Comparison of ENCODE assay signal across 8 mouse cellular contexts in the genomic region with DNA sequence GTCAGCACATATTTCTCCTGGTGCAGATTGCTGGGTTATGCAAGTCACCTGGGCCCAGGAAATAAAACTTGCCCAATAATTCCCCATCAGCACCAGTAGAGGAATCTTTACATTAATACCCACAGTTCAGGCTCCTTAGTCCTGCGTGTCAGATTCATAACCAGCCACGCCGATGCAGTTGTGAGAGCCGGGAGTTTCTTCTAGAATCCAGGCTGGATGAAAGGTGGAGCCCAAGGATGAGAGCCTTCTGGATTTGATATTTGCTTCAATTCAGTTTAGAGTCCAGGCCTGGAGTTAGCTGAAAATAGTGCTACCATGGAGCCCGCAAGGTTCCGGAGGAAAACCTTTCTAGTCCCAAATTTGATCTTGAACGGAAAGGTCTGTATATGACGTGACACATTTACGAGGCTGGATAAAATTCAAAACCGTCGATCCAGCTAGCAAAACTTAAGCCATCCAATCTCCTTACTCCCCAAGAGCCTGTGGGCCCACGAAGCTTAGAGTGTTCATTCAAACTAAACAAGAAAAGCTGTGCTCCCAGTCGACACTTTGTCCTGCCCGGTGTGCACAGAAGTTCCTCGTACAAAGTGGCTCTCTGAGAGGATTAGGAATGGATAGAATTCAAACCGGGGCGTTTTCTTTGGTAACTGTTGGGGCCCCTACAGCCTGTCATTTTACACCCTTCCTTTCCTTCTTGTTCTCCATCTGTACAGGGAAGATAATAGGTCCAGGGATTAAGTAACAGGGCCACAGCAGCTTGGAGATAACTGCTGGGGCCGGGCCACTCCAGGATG. TPM values are rescaled to one million over a fixed set of nuclear protein-coding genes. Genes with fewer than 3 reads are reported as not detected.
DNase-seq lines count a peak whose midpoint lies in the region; ATAC-seq and TF ChIP-seq lines count a peak whose summit lies in the region.

No protein-coding gene starts in this region.

- H3K4me3 ChIP-seq in heart, adult 2 months: peak overlapping the region; percentile 76
- H3K4me3 ChIP-seq in ES-Bruce4 (ENCODE audit: low read depth, low read length): peak overlapping the region; percentile 95
- H3K4me3 ChIP-seq in forebrain, embryonic 11.5 days (ENCODE audit: low read depth, low read length): peak overlapping the region; percentile 94
- peak overlapping the region; percentile 96 for H3K4me3 ChIP-seq in liver, embryonic 11.5 days (ENCODE audit: low read depth, low read length)

- no peak for TF ChIP-seq CTCF in heart, adult 2 months (IDR thresholded peaks at IDR 0.05)
- no peak for TF ChIP-seq CTCF in ES-Bruce4 (IDR thresholded peaks at IDR 0.05; ENCODE audit: low read depth, low read length)

- peak overlapping the region; percentile 67 for H3K27ac ChIP-seq in heart, adult 2 months
- no peak overlapping the region for H3K27ac ChIP-seq in ES-Bruce4 (ENCODE audit: insufficient read depth, low read length)
- H3K27ac ChIP-seq in forebrain, embryonic 11.5 days (ENCODE audit: low read depth, low read length): peak overlapping the region; percentile 68; the same call in 1 of the 2 replicates
- H3K27ac ChIP-seq in liver, embryonic 11.5 days (ENCODE audit: low read depth, low read length): peak overlapping the region; percentile 72

- 37% methylated on average over 18 of the region's 18 CpGs for WGBS in heart, adult 2 months
- WGBS in forebrain, embryonic 11.5 days: 13% methylated on average over 18 of the region's 18 CpGs
- 26% methylated on average over 18 of the region's 18 CpGs for WGBS in liver, embryonic 11.5 days

- peak overlapping the region; percentile 88; the same call in 1 of the 2 replicates for H3K9ac ChIP-seq in heart, adult 2 months (ENCODE audit: low read depth, low read length)
- peak overlapping the region; percentile 90 for H3K9ac ChIP-seq in ES-Bruce4 (ENCODE audit: low read depth, poor library complexity, severe bottlenecking)
- H3K9ac ChIP-seq in forebrain, embryonic 11.5 days (ENCODE audit: low read length): peak overlapping the region; percentile 94
- peak overlapping the region; percentile 96 for H3K9ac ChIP-seq in liver, embryonic 11.5 days (ENCODE audit: low read depth, low read length)

- no peak for DNase-seq in heart, adult 2 months
- no peak for DNase-seq in heart, adult 18-20 months
- no peak for DNase-seq in forebrain, embryonic 11.5 days (ENCODE audit: low spot score)
- no peak for DNase-seq in liver, embryonic 11.5 days (ENCODE audit: low spot score)
- no peak for DNase-seq in urinary bladder, adult 18-20 months (ENCODE audit: low spot score in 2 of 2)
- no peak for DNase-seq in right cerebral cortex, adult 18-20 months
- no peak for DNase-seq in layer of hippocampus, postnatal 36 days

- H3K4me2 ChIP-seq in forebrain, embryonic 11.5 days (ENCODE audit: low read depth, low read length, severe bottlenecking): peak overlapping the region; percentile 80
- H3K4me2 ChIP-seq in liver, embryonic 11.5 days: peak overlapping the region; percentile 96

- 0 out of 2 replicates have a peak, but pooled peaks cover 3% of the 10 kb centered on the region for H3K9me3 ChIP-seq in ES-Bruce4 (replicated peaks; ENCODE audit: control insufficient read depth, insufficient read depth, low read length, poor library complexity, severe bottlenecking)
- peaks cover 2% of the 10 kb centered on the region; the same call in 1 of the 2 replicates for H3K9me3 ChIP-seq in forebrain, embryonic 11.5 days (ENCODE audit: control insufficient read depth, low read length)
- no peaks in the 10 kb centered on the region for H3K9me3 ChIP-seq in liver, embryonic 11.5 days (ENCODE audit: control insufficient read depth, low read length)

- no peaks in the 10 kb centered on the region for H3K27me3 ChIP-seq in heart, adult 2 months (ENCODE audit: control insufficient read depth, insufficient read depth, low read length)
- H3K27me3 ChIP-seq in ES-Bruce4 (ENCODE audit: control insufficient read depth, insufficient read depth, low read length, poor library complexity, severe bottlenecking): no peaks in the 10 kb centered on the region
- no peaks in the 10 kb centered on the region for H3K27me3 ChIP-seq in forebrain, embryonic 11.5 days (ENCODE audit: control insufficient read depth, insufficient read depth, low read length)
- H3K27me3 ChIP-seq in liver, embryonic 11.5 days (replicated peaks; ENCODE audit: control insufficient read depth, insufficient read depth, low read length): no peaks in the 10 kb centered on the region

- TF ChIP-seq EP300 in heart, adult 2 months (IDR thresholded peaks at IDR 0.05; ENCODE audit: insufficient read depth, low read depth, low read length): no peak
- no peak for TF ChIP-seq EP300 in ES-Bruce4 (IDR thresholded peaks at IDR 0.05; ENCODE audit: insufficient read depth, low read depth, low read length)

- intact Hi-C loops in heart, adult 2 months (cut with DNase I): loop anchor here (2.0 to 10.0 kb wide), 3 partner anchors 45 to 409 kb away; partner anchors contain the start of gene Prkacb

- no peaks in the 10 kb centered on the region for H3K4me1 ChIP-seq in heart, adult 2 months (ENCODE audit: control insufficient read depth, insufficient read depth, low read length)
- peaks cover 2% of the 10 kb centered on the region for H3K4me1 ChIP-seq in ES-Bruce4 (ENCODE audit: control insufficient read depth, insufficient read depth, low read length)
- peaks cover 8% of the 10 kb centered on the region for H3K4me1 ChIP-seq in forebrain, embryonic 11.5 days (replicated peaks; ENCODE audit: control insufficient read depth, insufficient read depth, low read length)
- H3K4me1 ChIP-seq in liver, embryonic 11.5 days (replicated peaks; ENCODE audit: control insufficient read depth, insufficient read depth, low read length): peaks cover 33% of the 10 kb centered on the region

- no peak for ATAC-seq in forebrain, embryonic 11.5 days (replicated peaks; ENCODE audit: low FRiP score)
- peak; percentile 84 for ATAC-seq in liver, embryonic 11.5 days (replicated peaks; ENCODE audit: low FRiP score)

- 0 out of 2 replicates have a peak, but pooled peaks cover 2% of the 10 kb centered on the region for H3K79me2 ChIP-seq in heart, adult 2 months (replicated peaks; ENCODE audit: control insufficient read depth, insufficient read depth, low read length)

- TF ChIP-seq POLR2A in heart, adult 2 months (IDR thresholded peaks at IDR 0.05; ENCODE audit: insufficient read depth, low read depth, low read length): no peak
- no peak for TF ChIP-seq POLR2A in ES-Bruce4 (IDR thresholded peaks at IDR 0.05; ENCODE audit: insufficient read depth, low read length)

- no peaks in the 10 kb centered on the region for H3K36me3 ChIP-seq in heart, adult 2 months (ENCODE audit: control insufficient read depth, insufficient read depth, low read length)
- no peaks in the 10 kb centered on the region for H3K36me3 ChIP-seq in ES-Bruce4 (ENCODE audit: control insufficient read depth, insufficient read depth, low read length, poor library complexity, severe bottlenecking)
- no peaks in the 10 kb centered on the region for H3K36me3 ChIP-seq in forebrain, embryonic 11.5 days (ENCODE audit: control insufficient read depth, insufficient read depth, low read length)
- peaks cover 4% of the 10 kb centered on the region; the same call in 1 of the 2 replicates for H3K36me3 ChIP-seq in liver, embryonic 11.5 days (ENCODE audit: control insufficient read depth, insufficient read depth, low read length)

RNA-seq across cellular contexts. Expression of gene Ssx2ip, which starts 1.0 kb away (rescaled TPM):
- total RNA-seq in heart, adult 2 months (2021): 10 to 100 TPM; 12.5 to 14.1 TPM
- 3.1 and 4.1 TPM in 2 replicates for polyA plus RNA-seq in heart, adult 2 months (2012; rRNA removed)
- total RNA-seq in heart, adult 18-20 months (2021): 10 to 100 TPM; 13.0 to 15.1 TPM
- 27.3 and 28.2 TPM in 2 replicates for polyA plus RNA-seq in ES-Bruce4 (2011; ENCODE audit: insufficient read depth, insufficient read length, low read depth, missing spikeins)
- 41.6 TPM in 2 replicates for polyA plus RNA-seq in forebrain, embryonic 11.5 days (2014; fragmentation: Nextera tagmentation; extraction: Ambion mirVana)
- polyA plus RNA-seq in liver, embryonic 11.5 days (2014; fragmentation: Nextera tagmentation; extraction: Ambion mirVana): 109 and 130 TPM in 2 replicates
- total RNA-seq in layer of hippocampus, postnatal 36 days (2021): 100 to 1,000 TPM; 104 to 108 TPM

RNA-seq across cellular contexts. Expression of gene Ctbs, which starts 44.2 kb away (rescaled TPM):
- total RNA-seq in heart, adult 2 months (2021): 1 to 10 TPM; 3.2 to 3.7 TPM
- 1.7 and 3.6 TPM in 2 replicates for polyA plus RNA-seq in heart, adult 2 months (2012; rRNA removed)
- 1 to 10 TPM; 2.6 to 3.4 TPM for total RNA-seq in heart, adult 18-20 months (2021)
- polyA plus RNA-seq in ES-Bruce4 (2011; ENCODE audit: insufficient read depth, insufficient read length, low read depth, missing spikeins): 15.1 and 17.1 TPM in 2 replicates
- 5.7 and 6.0 TPM in 2 replicates for polyA plus RNA-seq in forebrain, embryonic 11.5 days (2014; fragmentation: Nextera tagmentation; extraction: Ambion mirVana)
- polyA plus RNA-seq in liver, embryonic 11.5 days (2014; fragmentation: Nextera tagmentation; extraction: Ambion mirVana): 8.2 and 8.4 TPM in 2 replicates
- total RNA-seq in layer of hippocampus, postnatal 36 days (2021): 1 to 10 TPM; 7.1 to 8.7 TPM
